Mouse (Mus musculus) stomach, postnatal 0 days (tissue): Measurements from ENCODE around the gene Syt2. TPM values are rescaled to one million over a fixed set of nuclear protein-coding genes. Genes with fewer than 3 reads are reported as not detected.

Source experiments
- ATAC-seq: fragments of 200-750 bp; cut with Nextera tagmentation; 2 replicates; pipeline ENCODE4 v1.8.0; 2017; ENCODE audit not compliant: low FRiP score, low TSS enrichment
- DNase-seq: peaks from one replicate; pipeline ENCODE4 v3.0.0-alpha.2; 2016; ENCODE audit warnings: low spot score
- H3K27ac ChIP-seq: fragments of 300-500 bp; sonication (generic); replicated peaks from 2 replicates; pipeline ENCODE4 v1.5.1; 2014; ENCODE audit warnings: mild to moderate bottlenecking, control low read depth
- H3K27me3 ChIP-seq: fragments of 300-500 bp; sonication (generic); 2 replicates; pipeline ENCODE4 v1.6.1; 2014; ENCODE audit warnings: low read length; ENCODE audit not compliant: control insufficient read depth, insufficient read depth
- H3K36me3 ChIP-seq: fragments of 300-500 bp; sonication (generic); 2 replicates; pipeline ENCODE4 v1.6.1; 2014; ENCODE audit warnings: low read length, mixed read lengths; ENCODE audit not compliant: control insufficient read depth, insufficient read depth
- H3K4me1 ChIP-seq: fragments of 300-500 bp; sonication (generic); replicated peaks from 2 replicates; pipeline ENCODE4 v1.6.1; 2014; ENCODE audit warnings: antibody characterized with exemption; ENCODE audit not compliant: control insufficient read depth, insufficient read depth
- H3K4me2 ChIP-seq: fragments of 300-500 bp; sonication (generic); replicated peaks from 2 replicates; pipeline ENCODE4 v1.6.1; 2014; ENCODE audit warnings: low read depth, mild to moderate bottlenecking, control low read depth, moderate library complexity
- H3K4me3 ChIP-seq: fragments of 300-500 bp; sonication (generic); 2 replicates; pipeline ENCODE4 v1.5.1; 2014; ENCODE audit warnings: low read depth, low read length, control low read depth
- H3K9ac ChIP-seq: fragments of 300-500 bp; sonication (generic); 2 replicates; pipeline ENCODE4 v1.6.1; 2014; ENCODE audit warnings: mild to moderate bottlenecking, low read length, control low read depth, mixed read lengths
- H3K9me3 ChIP-seq: fragments of 300-500 bp; sonication (generic); 2 replicates; pipeline ENCODE4 v1.6.1; 2016; ENCODE audit warnings: low read length; ENCODE audit not compliant: control insufficient read depth
- CTCF ChIP-seq: IDR thresholded peaks from 2 replicates; pipeline ENCODE4 v1.5.1; 2016; ENCODE audit warnings: antibody characterized with exemption, low read depth, mild to moderate bottlenecking, moderate library complexity
- EP300 ChIP-seq: optimal IDR thresholded peaks from 2 replicates; pipeline ENCODE3; 2016; ENCODE audit warnings: antibody characterized with exemption
- WGBS: fragments of 180-500 bp; shearing (Covaris S2); extraction: QIAGEN DNeasy Blood & Tissue Kit; methylation state at CpG from one replicate; pipeline ENCODE4 v1.1.7; 2014; 5-methylcytosine and 5-hydroxymethylcytosine counted together
- polyA plus RNA-seq: library from polyadenylated mRNA; unstranded; fragments of >200 nt; fragmentation: Nextera tagmentation; extraction: Ambion mirVana; gene quantifications from 2 replicates; pipeline ENCODE4 v1.2.1, GENCODE M21; 2015

The Syt2 gene
- polyA plus RNA-seq, 1 experiment from 2014 or later: 0.58 TPM

DNA sequence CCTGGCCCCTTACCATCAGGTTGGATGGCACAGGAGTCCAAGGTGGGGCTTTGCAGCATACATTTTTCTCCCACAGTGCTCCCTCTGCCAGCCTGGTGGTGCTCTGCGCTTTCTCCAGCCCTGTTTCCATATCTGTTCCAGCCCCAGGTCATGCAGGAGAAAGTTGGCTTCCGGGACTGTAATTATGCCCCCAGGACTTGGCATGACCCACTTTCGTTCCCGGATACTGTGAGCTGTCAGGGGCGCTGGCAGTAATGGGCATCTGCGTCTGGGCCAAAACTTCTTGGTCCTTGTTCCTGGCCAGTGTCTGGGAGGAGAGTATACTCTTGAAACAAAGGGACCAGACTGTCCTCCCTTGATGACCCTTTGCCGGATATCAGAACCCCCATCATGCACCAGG lies 76.4 kb downstream of the Syt2 start:
- Histone ChIP-seq H3K9me3 (no peaks in the 10 kb centered on the region), H3K4me1 (no peaks in the 10 kb centered on the region), H3K4me3 (no peak overlapping the region), H3K36me3 (no peaks in the 10 kb centered on the region), H3K9ac (no peak overlapping the region), H3K27ac (no peak overlapping the region), H3K27me3 (no peaks in the 10 kb centered on the region), H3K4me2 (no peak overlapping the region)
- ATAC-seq: no peak
- 81% methylated on average over 7 of the region's 7 CpGs for WGBS
- TF ChIP-seq EP300 (no peak), CTCF (no peak)
- DNase-seq: no peak

DNA sequence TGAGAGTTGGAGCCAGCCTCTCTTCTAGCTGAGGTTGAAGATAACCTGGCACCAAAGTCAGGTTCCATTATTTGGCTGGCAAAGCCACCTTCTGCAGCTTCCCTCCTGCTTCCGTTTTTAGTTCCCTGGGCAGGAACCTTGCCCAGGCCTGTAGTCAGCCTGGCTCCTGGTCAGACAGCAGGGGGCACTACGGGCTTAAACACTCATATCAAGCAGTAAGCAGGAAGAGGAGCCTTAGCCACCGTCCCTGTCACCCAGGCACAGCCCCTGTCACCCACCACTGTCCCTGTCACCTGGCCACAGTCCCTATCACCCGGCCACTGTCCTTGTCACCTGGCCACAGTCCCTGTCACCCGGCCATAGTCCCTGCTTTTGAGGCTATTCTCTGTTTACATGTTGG lies 78.8 kb downstream of the Syt2 start:
- Histone ChIP-seq H3K9me3 (no peaks in the 10 kb centered on the region), H3K4me1 (no peaks in the 10 kb centered on the region), H3K9ac (no peak overlapping the region), H3K4me2 (no peak overlapping the region), H3K4me3 (no peak overlapping the region), H3K27me3 (no peaks in the 10 kb centered on the region), H3K27ac (no peak overlapping the region), H3K36me3 (no peaks in the 10 kb centered on the region)
- DNase-seq: peak; percentile 63
- peak; percentile 82 for TF ChIP-seq CTCF
- no peak for TF ChIP-seq EP300
- WGBS: 50% methylated on average over 5 of the region's 5 CpGs
- no peak for ATAC-seq

DNA sequence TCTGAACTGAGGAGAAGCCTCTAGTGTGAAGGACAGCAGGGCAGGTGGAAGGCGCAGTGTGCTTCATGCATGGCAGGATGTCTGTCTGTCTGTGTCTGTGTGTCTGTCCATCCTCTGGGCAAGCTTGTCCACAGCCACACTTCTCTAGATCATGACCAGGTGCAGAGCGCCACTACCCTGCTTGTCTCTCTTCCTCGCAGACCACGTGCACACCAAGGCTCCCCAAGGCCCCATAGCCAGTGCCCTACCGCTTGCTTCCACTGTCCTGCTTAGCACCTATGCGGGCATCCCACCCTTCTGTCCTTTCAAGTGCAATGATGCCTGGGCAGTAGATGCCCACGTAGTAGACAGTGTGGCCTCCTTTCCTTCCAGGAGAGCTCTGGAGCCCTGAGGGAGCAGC lies 80.0 kb downstream of the Syt2 start:
- H3K9me3 ChIP-seq: no peaks in the 10 kb centered on the region
- no peaks in the 10 kb centered on the region for H3K27me3 ChIP-seq
- no peak overlapping the region for H3K4me2 ChIP-seq
- TF ChIP-seq EP300: no peak
- no peak for TF ChIP-seq CTCF
- no peak overlapping the region for H3K27ac ChIP-seq
- WGBS: 89% methylated on average over 7 of the region's 7 CpGs
- H3K36me3 ChIP-seq: no peaks in the 10 kb centered on the region
- H3K4me1 ChIP-seq: no peaks in the 10 kb centered on the region
- ATAC-seq (no peak), DNase-seq (peak; percentile 13)
- no peak overlapping the region for H3K9ac ChIP-seq
- no peak overlapping the region for H3K4me3 ChIP-seq

DNA sequence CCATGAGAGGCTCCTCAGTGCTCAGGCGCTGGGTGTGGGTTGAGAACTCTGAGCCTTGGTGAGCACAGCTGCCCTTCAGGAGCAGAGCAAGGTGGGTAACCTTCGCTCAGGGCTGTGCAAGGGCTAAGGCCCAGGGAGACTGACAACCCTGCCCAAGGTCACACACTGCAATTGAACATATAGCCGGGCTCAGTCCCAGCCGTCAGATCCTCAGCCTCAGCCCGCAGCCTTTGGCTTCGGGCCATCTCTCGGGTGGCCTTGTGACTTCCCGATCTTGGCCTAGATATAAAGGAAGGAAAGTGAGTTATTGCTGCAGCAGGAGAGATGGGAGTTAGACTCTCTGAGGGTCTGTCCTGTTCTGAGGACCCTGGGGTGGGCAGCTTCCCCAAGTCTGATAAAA lies 80.8 kb downstream of the Syt2 start:
- Histone ChIP-seq H3K4me1 (no peaks in the 10 kb centered on the region), H3K27me3 (no peaks in the 10 kb centered on the region), H3K4me2 (no peak overlapping the region), H3K9ac (no peak overlapping the region), H3K4me3 (no peak overlapping the region), H3K36me3 (no peaks in the 10 kb centered on the region), H3K9me3 (no peaks in the 10 kb centered on the region), H3K27ac (no peak overlapping the region)
- no peak for ATAC-seq
- TF ChIP-seq CTCF (no peak), EP300 (no peak)
- DNase-seq: peak; percentile 15
- WGBS: 39% methylated on average over 8 of the region's 8 CpGs

DNA sequence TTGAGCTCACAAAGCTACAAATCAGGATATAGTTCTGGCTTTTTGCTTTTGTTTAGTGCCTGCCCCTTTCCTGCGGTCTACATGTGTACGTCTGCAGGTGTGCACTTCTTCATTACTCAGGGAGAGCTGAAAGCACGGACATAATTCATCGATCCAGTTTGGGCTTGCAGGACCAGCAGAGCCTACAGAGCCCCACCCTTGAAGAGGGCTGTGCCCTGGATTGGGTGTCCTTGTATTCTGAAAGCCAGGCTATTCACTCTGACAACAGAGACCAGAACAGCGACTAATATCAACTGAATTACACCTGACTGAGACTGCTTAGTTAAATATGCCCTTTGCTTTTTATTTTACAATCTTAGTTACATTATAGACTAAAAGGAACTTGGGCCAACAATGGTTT lies 87.2 kb downstream of the Syt2 start:
- H3K27ac ChIP-seq: peak overlapping the region; percentile 53; the same call in 1 of the 2 replicates
- H3K4me3 ChIP-seq: no peak overlapping the region
- H3K4me2 ChIP-seq: no peak overlapping the region
- no peak overlapping the region for H3K9ac ChIP-seq
- DNase-seq: peak; percentile 14
- TF ChIP-seq CTCF (no peak), EP300 (peak; percentile 30)
- H3K9me3 ChIP-seq: no peaks in the 10 kb centered on the region
- no peaks in the 10 kb centered on the region for H3K4me1 ChIP-seq
- WGBS: 54% methylated on average over 5 of the region's 5 CpGs
- ATAC-seq: peak; percentile 74; the same call in 1 of the 2 replicates
- no peaks in the 10 kb centered on the region for H3K27me3 ChIP-seq
- no peaks in the 10 kb centered on the region for H3K36me3 ChIP-seq

DNA sequence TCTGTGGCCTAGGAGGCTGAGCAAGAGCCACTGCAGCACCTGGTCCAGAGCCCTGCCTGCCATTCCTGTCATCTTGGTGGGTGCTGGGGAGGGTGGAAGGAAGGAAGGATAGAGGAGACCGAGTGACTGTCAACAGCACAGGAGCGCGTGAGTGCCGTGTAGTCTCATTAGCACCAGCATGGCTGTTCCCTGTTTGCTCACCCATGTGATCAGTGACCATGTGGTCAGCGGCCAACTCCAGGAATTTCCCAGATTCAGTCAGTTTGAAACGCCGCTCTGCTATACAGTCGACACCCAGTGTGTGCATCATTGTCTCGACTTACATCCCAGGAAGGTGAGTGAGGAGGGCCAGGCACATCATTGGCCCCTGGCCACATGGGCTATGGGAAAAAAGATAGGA lies 91.0 kb downstream of the Syt2 start:
- ATAC-seq: no peak
- no peaks in the 10 kb centered on the region for H3K9me3 ChIP-seq

More for the DNA sequence above, 91.0 kb downstream of the Syt2 start:
- Histone ChIP-seq H3K4me2 (no peak overlapping the region), H3K4me3 (no peak overlapping the region), H3K27ac (no peak overlapping the region), H3K9ac (no peak overlapping the region), H3K27me3 (no peaks in the 10 kb centered on the region), H3K4me1 (no peaks in the 10 kb centered on the region), H3K36me3 (no peaks in the 10 kb centered on the region)
- WGBS: 67% methylated on average over 9 of the region's 9 CpGs
- TF ChIP-seq EP300: no peak
- TF ChIP-seq CTCF: no peak
- no peak for DNase-seq
